Mouse (Mus musculus): ENCODE measurements at regions not wholly inside any gene's neighbourhood (a gene's known extent, or its start where the extent isn't known, plus 50 kb on each side); places are given as distances from the start of the nearest gene placed in this dataset.

DNA sequence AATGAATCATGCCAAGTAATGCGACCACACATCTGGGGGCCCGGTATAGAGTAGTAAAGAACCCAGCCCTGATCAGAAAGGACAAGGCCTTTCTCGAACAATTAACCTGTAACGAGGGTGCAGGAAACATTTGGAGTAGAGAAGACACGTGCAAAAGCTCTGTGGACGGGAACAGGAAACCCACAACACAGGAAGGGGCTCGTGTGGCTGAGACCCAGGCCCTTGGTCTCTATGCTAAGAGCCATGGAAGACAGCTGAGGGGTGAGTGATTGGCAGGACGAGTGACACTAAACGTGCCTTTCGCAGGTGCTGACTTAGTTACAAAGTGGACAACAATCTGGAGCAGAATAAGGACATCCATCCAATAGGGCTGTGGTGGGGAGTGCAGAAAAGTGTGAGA, 106.3 kb downstream of the Sp3 start:
- DNase-seq, result no peak
- Histone ChIP-seq H3K4me3 (replicated peaks; ENCODE audit: insufficient read depth, low read depth, low read length) (no peak overlapping the region), H3K27me3 (ENCODE audit: control insufficient read depth, insufficient read depth, low read length) (no peaks in the 10 kb centered on the region), H3K27ac (ENCODE audit: insufficient read depth, low read length) (no peak overlapping the region), H3K4me1 (ENCODE audit: control insufficient read depth, insufficient read depth, low read length) (no peaks in the 10 kb centered on the region)
- WGBS, result 87% methylated on average over 10 of the region's 10 CpGs
- TF ChIP-seq POLR2A (IDR thresholded peaks at IDR 0.05; ENCODE audit: borderline replicate concordance, insufficient read depth, low read length), result no peak
- no peak for TF ChIP-seq CTCF (IDR thresholded peaks at IDR 0.05; ENCODE audit: borderline replicate concordance, insufficient read depth, low read depth, low read length)

GRCm38 (mm10) chr2:72874533-72874932, 105.7 kb downstream of the Sp3 start:
- Histone ChIP-seq H3K4me1 (ENCODE audit: control insufficient read depth, insufficient read depth, low read length) (no peaks in the 10 kb centered on the region), H3K27ac (ENCODE audit: insufficient read depth, low read length) (no peak overlapping the region), H3K27me3 (ENCODE audit: control insufficient read depth, insufficient read depth, low read length) (no peaks in the 10 kb centered on the region), H3K4me3 (replicated peaks; ENCODE audit: insufficient read depth, low read depth, low read length) (no peak overlapping the region)
- no peak for DNase-seq
- 83% methylated on average over 12 of the region's 12 CpGs for WGBS
- no peak for TF ChIP-seq CTCF (IDR thresholded peaks at IDR 0.05; ENCODE audit: borderline replicate concordance, insufficient read depth, low read depth, low read length)
- TF ChIP-seq POLR2A (IDR thresholded peaks at IDR 0.05; ENCODE audit: borderline replicate concordance, insufficient read depth, low read length), result no peak

DNA sequence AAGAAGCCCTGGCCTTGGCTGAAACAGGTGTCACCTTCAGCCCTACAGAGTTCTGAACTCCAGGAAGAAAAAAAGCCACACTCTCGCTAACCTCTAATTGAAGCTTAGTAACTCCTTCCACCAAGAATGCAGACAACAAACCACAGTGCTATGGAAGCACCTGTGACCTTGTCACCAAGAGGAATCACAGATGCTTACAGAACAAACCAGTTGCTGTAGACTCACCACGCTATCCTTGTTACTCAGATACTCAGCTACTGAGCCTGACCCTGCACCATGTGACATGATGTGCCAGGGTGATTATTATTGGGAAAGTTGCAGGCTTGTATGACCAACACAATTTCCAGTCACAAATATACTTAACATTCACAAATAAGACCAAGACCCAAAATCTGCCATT, 104.6 kb downstream of the Sp3 start:
- H3K27ac ChIP-seq (ENCODE audit: insufficient read depth, low read length), result no peak overlapping the region
- no peak for DNase-seq
- no peak for TF ChIP-seq CTCF (IDR thresholded peaks at IDR 0.05; ENCODE audit: borderline replicate concordance, insufficient read depth, low read depth, low read length)
- TF ChIP-seq POLR2A (IDR thresholded peaks at IDR 0.05; ENCODE audit: borderline replicate concordance, insufficient read depth, low read length), result no peak

GRCm38 (mm10) chr2:72880016-72880415, 100.2 kb downstream of the Sp3 start:
- Histone ChIP-seq H3K27me3 (ENCODE audit: control insufficient read depth, insufficient read depth, low read length) (no peaks in the 10 kb centered on the region), H3K4me1 (ENCODE audit: control insufficient read depth, insufficient read depth, low read length) (no peaks in the 10 kb centered on the region), H3K27ac (ENCODE audit: insufficient read depth, low read length) (no peak overlapping the region), H3K4me3 (replicated peaks; ENCODE audit: insufficient read depth, low read depth, low read length) (no peak overlapping the region)
- TF ChIP-seq POLR2A (IDR thresholded peaks at IDR 0.05; ENCODE audit: borderline replicate concordance, insufficient read depth, low read length) (no peak), CTCF (IDR thresholded peaks at IDR 0.05; ENCODE audit: borderline replicate concordance, insufficient read depth, low read depth, low read length) (no peak)
- DNase-seq, result no peak
- WGBS, result 95% methylated on average over 2 of the region's 2 CpGs

More for the DNA sequence above, 104.6 kb downstream of the Sp3 start:
- Histone ChIP-seq H3K4me1 (ENCODE audit: control insufficient read depth, insufficient read depth, low read length) (no peaks in the 10 kb centered on the region), H3K27me3 (ENCODE audit: control insufficient read depth, insufficient read depth, low read length) (no peaks in the 10 kb centered on the region), H3K4me3 (replicated peaks; ENCODE audit: insufficient read depth, low read depth, low read length) (no peak overlapping the region)
- 83% methylated on average over 2 of the region's 2 CpGs for WGBS

DNA sequence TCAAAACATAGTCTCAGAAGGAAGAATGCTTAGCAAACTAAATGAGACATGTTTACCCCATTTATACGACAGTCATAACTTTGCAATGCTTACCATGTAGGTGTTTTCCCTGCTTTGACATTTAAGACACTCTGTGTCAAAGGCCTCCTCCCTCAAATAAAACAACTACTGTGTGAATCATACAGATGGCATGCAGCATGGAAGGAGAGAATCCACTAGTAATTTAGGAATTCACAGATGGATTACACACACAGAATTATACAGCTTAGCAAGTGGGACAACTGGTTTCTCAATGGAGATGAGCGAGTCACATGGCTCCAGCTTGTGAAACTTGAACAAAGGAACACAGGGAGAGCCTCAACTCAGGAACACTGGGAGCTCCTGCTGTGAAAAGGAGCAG, 98.7 kb downstream of the Sp3 start:
- TF ChIP-seq CTCF (IDR thresholded peaks at IDR 0.05; ENCODE audit: borderline replicate concordance, insufficient read depth, low read depth, low read length) (no peak), POLR2A (IDR thresholded peaks at IDR 0.05; ENCODE audit: borderline replicate concordance, insufficient read depth, low read length) (no peak)
- WGBS, result 79% methylated on average over 2 of the region's 2 CpGs
- Histone ChIP-seq H3K27ac (ENCODE audit: insufficient read depth, low read length) (no peak overlapping the region), H3K4me1 (ENCODE audit: control insufficient read depth, insufficient read depth, low read length) (no peaks in the 10 kb centered on the region), H3K4me3 (replicated peaks; ENCODE audit: insufficient read depth, low read depth, low read length) (no peak overlapping the region), H3K27me3 (ENCODE audit: control insufficient read depth, insufficient read depth, low read length) (no peaks in the 10 kb centered on the region)
- no peak for DNase-seq

DNA sequence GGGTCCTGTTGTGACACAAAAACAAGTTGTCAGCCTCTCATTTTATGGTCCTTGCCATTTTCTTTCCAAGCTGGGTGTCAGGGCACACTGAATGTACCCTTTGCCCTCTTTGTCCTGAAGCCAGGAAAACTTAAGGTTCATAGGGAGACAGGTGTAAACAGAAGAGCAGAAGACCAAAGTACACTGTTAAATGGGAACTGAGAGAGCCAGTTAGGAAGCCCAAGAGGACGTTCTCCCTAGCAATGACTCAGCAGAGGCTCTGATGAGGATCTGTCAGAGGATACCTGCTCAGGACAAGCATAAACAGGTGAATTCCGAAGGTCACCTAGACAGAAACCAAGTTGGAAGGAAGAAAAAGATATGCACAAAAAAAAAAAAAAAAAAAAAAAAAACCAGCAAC, 94.0 kb downstream of the Sp3 start:
- H3K4me3 ChIP-seq (replicated peaks; ENCODE audit: insufficient read depth, low read depth, low read length), result no peak overlapping the region
- WGBS, result 85% methylated on average over 2 of the region's 2 CpGs
- no peak for DNase-seq
- H3K27ac ChIP-seq (ENCODE audit: insufficient read depth, low read length), result no peak overlapping the region
- TF ChIP-seq CTCF (IDR thresholded peaks at IDR 0.05; ENCODE audit: borderline replicate concordance, insufficient read depth, low read depth, low read length) (no peak), POLR2A (IDR thresholded peaks at IDR 0.05; ENCODE audit: borderline replicate concordance, insufficient read depth, low read length) (no peak)
- no peaks in the 10 kb centered on the region for H3K27me3 ChIP-seq (ENCODE audit: control insufficient read depth, insufficient read depth, low read length)
- no peaks in the 10 kb centered on the region for H3K4me1 ChIP-seq (ENCODE audit: control insufficient read depth, insufficient read depth, low read length)
